Mouse (Mus musculus) embryonic facial prominence, embryonic 12.5 days (tissue): ENCODE results near the gene Ppp2r3d. TPM values are rescaled to one million over a fixed set of nuclear protein-coding genes. Genes with fewer than 3 reads are reported as not detected.

Source experiments
- ATAC-seq: fragments of 200-750 bp; cut with Nextera tagmentation; 2 replicates; pipeline ENCODE4 v1.8.0; 2017; ENCODE audit not compliant: insufficient number of reproducible peaks, insufficient read depth, low FRiP score, low TSS enrichment
- H3K27ac ChIP-seq: fragments of 300-500 bp; sonication (generic); 2 replicates; pipeline ENCODE4 v1.5.1; 2016; ENCODE audit warnings: mild to moderate bottlenecking
- H3K27me3 ChIP-seq: fragments of 300-500 bp; sonication (generic); 2 replicates; pipeline ENCODE4 v1.6.1; 2016; ENCODE audit warnings: mild to moderate bottlenecking, moderate library complexity
- H3K36me3 ChIP-seq: fragments of 300-500 bp; sonication (generic); 2 replicates; pipeline ENCODE4 v1.6.1; 2016; ENCODE audit warnings: mild to moderate bottlenecking
- H3K4me1 ChIP-seq: fragments of 300-500 bp; sonication (generic); 2 replicates; pipeline ENCODE4 v1.6.1; 2016
- H3K4me2 ChIP-seq: fragments of 300-500 bp; sonication (generic); replicated peaks from 2 replicates; pipeline ENCODE4 v1.6.1; 2016; ENCODE audit warnings: mild to moderate bottlenecking, moderate library complexity
- H3K4me3 ChIP-seq: fragments of 300-500 bp; sonication (generic); 2 replicates; pipeline ENCODE4 v1.5.1; 2016; ENCODE audit warnings: mild to moderate bottlenecking
- H3K9ac ChIP-seq: fragments of 300-500 bp; sonication (generic); 2 replicates; pipeline ENCODE4 v1.6.1; 2016; ENCODE audit warnings: mild to moderate bottlenecking, moderate library complexity
- H3K9me3 ChIP-seq: fragments of 300-500 bp; sonication (generic); 2 replicates; pipeline ENCODE4 v1.6.1; 2016; ENCODE audit warnings: mild to moderate bottlenecking, moderate library complexity
- WGBS: fragments of 180-500 bp; shearing (Covaris S2); methylation state at CpG from one replicate; pipeline ENCODE4 v1.1.7; 2016; 5-methylcytosine and 5-hydroxymethylcytosine counted together
- polyA plus RNA-seq: library from polyadenylated mRNA; unstranded; fragments of >200 nt; fragmentation: Nextera tagmentation; extraction: Ambion mirVana; gene quantifications from 2 replicates; pipeline ENCODE4 v1.2.1, GENCODE M21; 2016

The Ppp2r3d gene
- polyA plus RNA-seq, 1 experiment from 2014 or later = 141 TPM

DNA sequence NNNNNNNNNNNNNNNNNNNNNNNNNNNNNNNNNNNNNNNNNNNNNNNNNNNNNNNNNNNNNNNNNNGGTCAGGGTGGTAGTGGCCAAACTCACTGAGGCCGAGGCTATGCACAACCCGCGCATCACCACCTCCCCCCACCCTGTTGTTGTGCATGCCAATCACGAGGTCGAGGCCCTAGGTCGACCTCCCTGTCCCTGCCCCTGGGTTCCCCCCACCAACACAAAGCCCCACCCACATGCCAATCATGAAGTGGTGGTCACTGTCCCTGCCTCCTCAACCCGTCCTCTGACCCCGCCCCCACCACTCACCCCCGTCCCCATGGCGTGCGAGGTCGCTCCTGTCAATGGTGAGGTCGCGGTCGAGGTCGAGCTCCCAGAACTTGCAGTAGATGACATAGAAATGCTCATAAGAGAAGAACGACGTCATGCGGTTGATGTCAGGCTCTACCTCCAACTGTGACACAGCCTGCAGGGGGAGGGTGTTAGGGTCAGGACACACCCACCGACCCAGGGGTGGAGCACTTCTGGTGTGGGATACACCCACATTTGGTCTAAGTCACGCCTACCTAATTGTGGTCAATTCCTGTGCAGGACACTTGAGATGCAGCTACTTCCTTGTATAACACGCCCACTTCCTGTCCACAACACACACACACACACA is 37.9 kb downstream of the Ppp2r3d start:
- Histone ChIP-seq H3K27ac (no peak overlapping the region), H3K4me2 (no peak overlapping the region), H3K4me1 (no peaks in the 10 kb centered on the region), H3K27me3 (no peaks in the 10 kb centered on the region), H3K36me3 (peaks cover 36% of the 10 kb centered on the region), H3K9ac (no peak overlapping the region), H3K4me3 (no peak overlapping the region), H3K9me3 (peaks cover 33% of the 10 kb centered on the region)
- ATAC-seq = peak; percentile 11; the same call in 1 of the 2 replicates
- WGBS = 98% methylated on average over 21 of the region's 22 CpGs

DNA sequence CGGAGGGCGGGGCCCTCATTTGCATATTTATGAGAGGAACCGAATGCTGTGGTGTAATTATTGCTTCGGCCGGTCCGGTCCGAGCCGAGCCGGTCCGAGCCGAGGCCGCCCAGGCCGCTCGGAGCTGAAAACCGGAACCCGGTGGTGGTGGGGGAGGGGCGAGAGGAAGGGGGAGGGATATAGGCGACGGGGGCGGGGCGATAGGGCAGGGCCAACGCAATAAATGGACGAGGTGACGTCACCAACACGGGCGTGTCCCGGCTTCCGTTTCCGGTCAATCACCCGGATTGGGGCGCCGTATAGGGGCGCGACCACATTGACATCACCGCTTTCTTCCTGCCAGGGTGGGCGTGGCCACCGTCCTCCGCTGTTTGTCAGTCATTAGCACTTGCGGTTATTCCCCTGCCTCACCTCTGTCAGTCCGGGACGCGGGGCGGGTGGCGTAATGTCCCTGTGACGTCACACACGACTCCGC is 51.2 kb downstream of the Ppp2r3d start:
- Histone ChIP-seq H3K4me2 (peak overlapping the region; percentile 63), H3K9ac (peak overlapping the region; percentile 55), H3K4me1 (no peaks in the 10 kb centered on the region), H3K27me3 (no peaks in the 10 kb centered on the region), H3K27ac (peak overlapping the region; percentile 98), H3K36me3 (no peaks in the 10 kb centered on the region), H3K4me3 (peak overlapping the region; percentile 66), H3K9me3 (no peaks in the 10 kb centered on the region)
- peak; percentile 32 for ATAC-seq
- WGBS = 2% methylated on average over 45 of the region's 47 CpGs

DNA sequence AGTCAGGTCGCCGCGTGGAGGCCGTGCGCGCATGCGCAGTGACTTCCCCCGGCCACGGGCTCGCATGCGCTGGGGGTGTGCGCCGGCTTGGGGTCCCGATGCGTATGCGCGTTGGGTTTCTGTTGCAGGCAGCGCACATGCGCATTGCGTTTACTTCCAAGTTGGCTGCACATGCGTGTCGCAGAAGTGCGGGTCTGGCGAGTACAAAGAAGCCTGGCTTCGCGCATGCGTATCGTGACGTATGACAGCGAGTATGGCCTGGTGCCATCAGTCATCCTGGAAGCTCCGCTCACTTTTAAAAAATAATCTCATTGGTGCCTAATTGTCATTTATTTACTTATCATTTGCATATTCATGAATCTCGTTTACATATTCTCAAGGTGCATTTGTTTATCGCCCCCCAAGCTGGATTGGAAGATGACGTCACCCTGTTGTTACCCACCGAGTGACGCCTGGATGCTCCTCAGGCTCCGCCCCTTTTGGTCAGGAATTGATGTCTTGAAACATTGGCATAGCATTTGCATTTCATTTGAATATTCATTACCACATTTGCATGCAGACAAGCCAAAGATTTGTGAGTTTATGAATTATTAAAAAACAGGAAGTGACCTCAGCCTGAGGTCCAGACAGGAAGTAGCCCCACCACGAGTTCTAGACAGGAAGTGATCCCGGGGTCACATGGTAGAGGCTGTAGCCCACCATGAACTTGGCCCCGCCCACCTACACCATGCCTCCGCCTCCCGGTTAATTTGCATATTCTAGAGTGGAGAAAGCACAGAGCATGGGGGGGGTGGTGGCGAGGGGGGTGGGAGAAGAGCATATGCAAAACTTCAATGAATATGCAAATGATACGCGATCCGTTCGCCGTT is 51.9 kb downstream of the Ppp2r3d start:
- Histone ChIP-seq H3K4me1 (no peaks in the 10 kb centered on the region), H3K9me3 (no peaks in the 10 kb centered on the region), H3K4me2 (peak overlapping the region; percentile 63), H3K4me3 (peak overlapping the region; percentile 66), H3K27me3 (no peaks in the 10 kb centered on the region), H3K9ac (peak overlapping the region; percentile 68; the same call in 1 of the 2 replicates), H3K36me3 (no peaks in the 10 kb centered on the region), H3K27ac (peak overlapping the region; percentile 98)
- WGBS = under 1% methylated on average over 48 of the region's 48 CpGs
- ATAC-seq = peak; percentile 65

DNA sequence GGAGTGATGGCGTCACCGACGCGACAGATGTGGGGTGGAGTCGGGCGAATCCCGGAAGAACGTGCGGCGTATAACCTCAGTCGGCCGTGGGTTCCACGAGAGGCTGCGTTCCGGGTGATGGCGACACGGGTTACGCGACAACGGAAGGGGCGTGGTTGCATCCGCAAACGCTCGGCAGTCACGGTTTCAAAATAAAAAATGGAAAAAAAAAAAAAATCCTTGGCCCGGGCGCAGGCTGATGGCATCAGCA is 52.5 kb downstream of the Ppp2r3d start:
- Histone ChIP-seq H3K4me1 (no peaks in the 10 kb centered on the region), H3K36me3 (no peaks in the 10 kb centered on the region), H3K4me2 (peak overlapping the region; percentile 63), H3K4me3 (peak overlapping the region; percentile 66), H3K9ac (peak overlapping the region; percentile 68), H3K27ac (peak overlapping the region; percentile 98), H3K9me3 (no peaks in the 10 kb centered on the region), H3K27me3 (no peaks in the 10 kb centered on the region)
- no peak; the same call in 1 of the 2 replicates for ATAC-seq
- WGBS = 0% methylated on average over 27 of the region's 27 CpGs

DNA sequence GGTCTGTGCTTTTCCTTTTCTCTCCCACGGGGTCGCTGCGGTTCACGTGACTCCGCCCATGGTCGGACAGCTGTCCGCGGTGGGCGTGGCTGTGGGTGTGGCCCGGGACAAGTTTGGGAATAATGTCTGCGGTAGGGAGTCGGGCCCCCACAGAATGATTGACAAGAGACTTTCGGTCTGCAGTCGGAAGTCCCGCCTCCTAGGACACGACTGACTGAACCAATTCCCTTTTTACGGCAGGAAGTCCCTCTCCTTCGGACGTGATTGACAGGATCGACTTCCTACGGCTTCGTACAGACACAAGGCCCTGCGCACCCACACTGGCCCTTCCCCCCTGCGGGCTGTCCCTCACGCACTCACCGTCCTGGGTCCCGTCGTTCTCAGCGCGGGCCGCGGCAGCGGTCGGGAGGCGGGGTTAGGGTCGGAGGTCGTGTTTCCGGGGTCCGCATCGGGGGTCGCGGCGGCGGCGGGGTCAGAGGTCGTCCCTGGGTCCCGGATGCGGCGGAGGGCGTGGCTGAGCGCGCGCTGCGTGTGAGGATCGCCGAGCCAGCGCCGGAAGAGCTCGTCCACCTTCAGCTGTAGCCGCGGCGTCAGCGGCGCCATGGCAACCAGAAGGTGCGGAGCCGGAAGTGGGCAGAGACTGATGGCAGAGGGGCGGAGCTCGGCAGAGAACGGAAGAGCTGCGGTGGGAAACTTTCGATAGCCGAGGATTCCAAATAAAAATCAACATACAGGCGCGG is 53.0 kb downstream of the Ppp2r3d start:
- H3K27ac ChIP-seq = peak overlapping the region; percentile 98
- peak overlapping the region; percentile 66 for H3K4me3 ChIP-seq
- no peaks in the 10 kb centered on the region for H3K27me3 ChIP-seq
- WGBS = under 1% methylated on average over 74 of the region's 74 CpGs
- peak; percentile 82 for ATAC-seq
- H3K9me3 ChIP-seq = no peaks in the 10 kb centered on the region
- H3K4me2 ChIP-seq = peak overlapping the region; percentile 63
- no peaks in the 10 kb centered on the region for H3K36me3 ChIP-seq
- H3K4me1 ChIP-seq = no peaks in the 10 kb centered on the region
- H3K9ac ChIP-seq = peak overlapping the region; percentile 68

DNA sequence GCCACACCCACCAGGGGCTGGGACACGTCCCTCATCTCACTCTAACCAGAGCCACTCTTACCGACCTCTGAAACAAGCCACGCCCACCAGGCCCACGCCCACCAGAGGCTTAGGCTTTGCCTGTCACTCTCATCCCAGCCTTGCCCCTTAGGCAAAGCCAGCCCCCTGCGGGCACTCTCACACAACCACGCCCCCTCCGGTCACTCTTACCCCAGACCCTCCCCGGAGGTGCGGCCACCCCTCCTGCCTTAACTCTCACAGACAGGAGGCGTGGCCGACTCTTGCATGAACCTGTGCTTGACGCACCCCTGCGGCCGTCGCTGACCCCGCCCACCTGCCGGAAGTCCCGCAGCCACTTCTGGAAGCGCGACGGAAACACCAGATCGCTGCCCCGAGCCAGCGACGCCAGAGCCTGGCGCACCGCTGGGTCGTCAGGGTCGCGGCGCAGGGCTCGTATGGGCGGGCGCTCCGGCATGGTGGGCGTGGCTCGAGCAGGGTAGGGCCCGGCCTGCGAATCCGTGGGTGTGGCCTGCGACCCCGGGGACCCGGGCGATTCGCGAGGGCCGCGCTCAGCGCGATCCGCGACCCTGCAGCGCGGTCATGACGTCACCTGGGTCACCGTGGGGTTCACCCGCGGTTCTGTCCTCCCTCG is 53.7 kb downstream of the Ppp2r3d start:
- H3K9me3 ChIP-seq = no peaks in the 10 kb centered on the region
- WGBS = under 1% methylated on average over 58 of the region's 59 CpGs
- H3K27me3 ChIP-seq = no peaks in the 10 kb centered on the region
- H3K4me2 ChIP-seq = peak overlapping the region; percentile 63
- peak overlapping the region; percentile 98 for H3K27ac ChIP-seq
- H3K36me3 ChIP-seq = no peaks in the 10 kb centered on the region
- peak; percentile 73 for ATAC-seq
- H3K4me1 ChIP-seq = no peaks in the 10 kb centered on the region
- H3K4me3 ChIP-seq = peak overlapping the region; percentile 66
- H3K9ac ChIP-seq = peak overlapping the region; percentile 68

DNA sequence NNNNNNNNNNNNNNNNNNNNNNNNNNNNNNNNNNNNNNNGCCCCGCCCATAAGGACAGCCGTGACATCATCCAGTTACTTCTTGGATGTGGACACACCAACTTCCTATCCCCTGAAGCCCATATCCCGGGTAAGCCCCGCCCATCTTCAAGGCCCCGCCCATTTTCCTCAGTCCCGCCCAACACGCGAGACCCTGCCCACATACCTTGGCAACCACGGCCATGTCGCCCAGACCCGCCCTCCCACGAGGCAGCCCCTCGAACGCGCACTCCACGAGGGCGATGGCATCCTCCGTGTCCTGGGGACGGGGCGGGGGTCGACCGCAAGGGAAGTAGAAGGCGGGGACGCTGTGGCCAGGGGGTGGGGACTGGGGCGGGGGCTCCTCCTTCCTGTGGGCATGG is 54.3 kb downstream of the Ppp2r3d start:
- H3K27ac ChIP-seq = peak overlapping the region; percentile 98
- peak overlapping the region; percentile 66 for H3K4me3 ChIP-seq
- no peak overlapping the region for H3K9ac ChIP-seq
- WGBS = 5% methylated on average over 23 of the region's 25 CpGs
- H3K36me3 ChIP-seq = no peaks in the 10 kb centered on the region
- ATAC-seq = no peak
- H3K27me3 ChIP-seq = no peaks in the 10 kb centered on the region
- H3K4me2 ChIP-seq = peak overlapping the region; percentile 63
- H3K9me3 ChIP-seq = no peaks in the 10 kb centered on the region
- no peaks in the 10 kb centered on the region for H3K4me1 ChIP-seq

DNA sequence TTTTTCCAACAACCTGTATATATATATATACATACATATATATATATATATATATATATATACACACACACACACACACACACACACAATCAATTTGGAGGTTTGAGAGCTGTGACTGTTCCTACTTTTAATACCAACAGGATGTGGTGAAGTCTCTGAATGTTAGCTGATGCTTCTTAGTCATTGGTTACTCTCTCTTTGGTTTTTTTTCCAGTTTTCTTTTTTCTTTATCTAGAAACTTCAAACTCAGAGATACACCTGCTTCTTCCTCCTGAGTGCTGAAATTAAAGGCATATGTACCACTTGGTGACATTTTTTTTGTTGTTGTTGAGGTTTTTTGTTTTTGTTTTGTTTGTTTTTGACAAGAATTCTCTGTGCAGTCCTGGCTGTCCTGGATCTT is 63.8 kb downstream of the Ppp2r3d start:
- ATAC-seq = no peak
- Histone ChIP-seq H3K36me3 (no peaks in the 10 kb centered on the region), H3K9me3 (no peaks in the 10 kb centered on the region), H3K4me1 (no peaks in the 10 kb centered on the region), H3K4me2 (no peak overlapping the region), H3K4me3 (no peak overlapping the region), H3K9ac (no peak overlapping the region), H3K27ac (no peak overlapping the region), H3K27me3 (no peaks in the 10 kb centered on the region)

DNA sequence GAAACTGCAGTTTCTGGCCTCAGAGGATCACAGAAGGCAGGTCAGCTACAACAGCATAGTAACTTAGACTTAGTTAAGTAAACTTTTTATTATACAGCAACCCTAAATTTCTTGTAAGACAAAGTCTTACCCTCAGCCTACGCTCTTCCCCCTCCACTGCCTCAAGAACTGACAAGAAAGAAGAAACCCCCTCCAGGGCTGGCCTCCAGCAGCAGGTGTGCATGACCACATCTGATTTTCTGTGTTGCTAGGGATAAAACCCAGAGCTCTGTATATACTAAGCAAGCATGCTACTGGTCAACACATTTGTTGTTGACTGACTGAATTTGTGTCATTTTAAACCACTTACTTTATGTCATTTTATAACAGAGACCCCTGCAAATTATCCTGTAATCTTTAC is 65.1 kb downstream of the Ppp2r3d start:
- Histone ChIP-seq H3K9ac (no peak overlapping the region), H3K4me1 (no peaks in the 10 kb centered on the region), H3K4me2 (no peak overlapping the region), H3K9me3 (no peaks in the 10 kb centered on the region), H3K4me3 (no peak overlapping the region), H3K27ac (no peak overlapping the region), H3K36me3 (no peaks in the 10 kb centered on the region), H3K27me3 (no peaks in the 10 kb centered on the region)
- 46% methylated on average over 1 of the region's 1 CpGs for WGBS
- no peak for ATAC-seq

DNA sequence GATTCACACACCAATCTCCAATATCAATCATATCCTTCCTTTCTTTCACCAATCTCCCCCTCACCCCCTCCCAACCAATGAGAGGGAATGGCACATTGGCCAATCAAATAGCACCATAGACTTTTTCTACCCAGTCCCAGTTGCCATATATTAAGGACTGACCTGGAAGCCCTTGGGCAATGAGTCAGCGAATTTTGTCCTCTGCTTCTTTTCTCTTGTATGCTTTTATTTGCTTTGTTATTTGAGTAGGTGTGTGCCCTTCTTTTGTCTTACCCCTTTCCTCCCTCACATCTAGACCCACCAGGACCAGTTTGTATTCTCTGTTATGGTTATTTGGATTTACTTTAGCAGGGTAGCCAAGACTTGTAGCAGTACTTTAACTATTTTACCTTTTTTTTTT is 68.1 kb downstream of the Ppp2r3d start:
- WGBS = 46% methylated on average over 1 of the region's 1 CpGs

More for the DNA sequence above, 68.1 kb downstream of the Ppp2r3d start:
- no peaks in the 10 kb centered on the region for H3K4me1 ChIP-seq
- H3K27ac ChIP-seq = no peak overlapping the region
- no peak for ATAC-seq
- H3K27me3 ChIP-seq = no peaks in the 10 kb centered on the region
- H3K4me3 ChIP-seq = no peak overlapping the region
- H3K4me2 ChIP-seq = no peak overlapping the region
- H3K9ac ChIP-seq = no peak overlapping the region
- no peaks in the 10 kb centered on the region for H3K36me3 ChIP-seq
- no peaks in the 10 kb centered on the region for H3K9me3 ChIP-seq
